Mouse (Mus musculus): ENCODE results near the gene Trp53tg5. TPM values are rescaled to one million over a fixed set of nuclear protein-coding genes. Genes with fewer than 3 reads are reported as not detected.

The Trp53tg5 gene
- polyA plus RNA-seq, 1 experiment: not detected

DNA sequence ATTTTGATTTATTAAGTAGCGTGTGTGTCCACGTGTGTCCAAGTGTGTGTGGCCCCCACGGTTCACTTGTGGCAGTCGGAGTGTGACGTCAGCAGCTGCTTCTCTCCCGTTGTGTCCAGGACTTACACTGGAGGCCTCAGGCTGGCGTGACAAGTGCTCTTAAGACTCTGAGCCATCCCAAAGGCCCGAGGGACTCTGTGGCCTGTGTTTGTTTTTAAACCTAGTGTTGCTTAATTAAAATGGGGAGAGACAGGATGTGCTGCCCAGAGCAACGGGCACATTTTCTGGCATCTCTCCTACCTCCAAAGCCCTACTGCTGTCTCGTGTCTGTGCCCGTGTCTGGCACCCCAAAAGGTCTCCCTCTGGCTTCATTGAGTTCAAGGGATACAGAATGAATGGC is 50.1 kb downstream of the Trp53tg5 start:
- Histone ChIP-seq H3K4me1 (ENCODE audit: control insufficient read depth, insufficient read depth, low read length) (0 out of 2 replicates have a peak, but pooled peaks cover 5% of the 10 kb centered on the region), H3K27ac (ENCODE audit: insufficient read depth, low read depth, low read length) (no peak overlapping the region), H3K4me3 (ENCODE audit: insufficient read depth, low read depth, low read length) (no peak overlapping the region)
- TF ChIP-seq POLR2A (IDR thresholded peaks at IDR 0.05; ENCODE audit: insufficient read depth, low read depth, low read length) (no peak), CTCF (IDR thresholded peaks at IDR 0.05; ENCODE audit: insufficient read depth, low read depth, low read length) (no peak)
- WGBS: 81% methylated on average over 11 of the region's 11 CpGs

DNA sequence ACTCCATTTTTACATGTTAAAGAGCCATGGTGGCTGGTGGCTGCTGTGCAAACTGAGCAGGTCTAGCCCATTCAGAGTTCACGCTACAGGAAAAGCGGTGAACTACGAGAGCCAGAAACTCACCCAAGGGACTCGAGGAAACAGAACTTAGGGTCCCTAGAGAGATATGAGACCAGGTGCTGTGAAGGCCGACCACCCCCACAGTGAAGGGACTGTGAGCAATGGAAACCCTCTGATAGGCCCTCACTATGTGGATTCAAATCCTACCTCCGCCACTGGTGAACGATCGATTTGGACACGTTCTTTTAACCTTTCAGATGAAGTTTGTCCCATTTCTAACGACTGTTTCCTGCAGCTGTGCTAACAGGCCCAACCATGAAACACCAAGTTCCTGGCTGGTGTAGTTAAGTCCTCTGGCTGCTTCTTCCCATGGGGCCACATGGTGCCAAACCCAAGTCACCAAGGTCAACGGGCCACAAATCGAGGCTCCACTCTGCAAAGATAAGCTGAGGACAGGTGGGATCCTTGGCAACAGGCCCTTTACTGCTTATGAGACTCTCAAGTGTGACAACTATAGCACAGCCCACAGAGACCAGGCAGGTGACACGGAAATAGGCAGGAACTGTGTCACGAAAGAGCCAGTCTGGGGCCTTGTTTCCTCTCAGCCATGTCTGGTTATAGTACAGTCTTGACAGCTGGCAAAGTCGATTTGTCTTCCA is 50.7 kb downstream of the Trp53tg5 start:
- no peak for TF ChIP-seq CTCF (IDR thresholded peaks at IDR 0.05; ENCODE audit: insufficient read depth, low read depth, low read length)
- no peak for TF ChIP-seq POLR2A (IDR thresholded peaks at IDR 0.05; ENCODE audit: insufficient read depth, low read depth, low read length)
- no peak overlapping the region for H3K27ac ChIP-seq (ENCODE audit: insufficient read depth, low read depth, low read length)
- 0 out of 2 replicates have a peak, but pooled peaks cover 5% of the 10 kb centered on the region for H3K4me1 ChIP-seq (ENCODE audit: control insufficient read depth, insufficient read depth, low read length)
- H3K4me3 ChIP-seq (ENCODE audit: insufficient read depth, low read depth, low read length): no peak overlapping the region
- 92% methylated on average over 15 of the region's 15 CpGs for WGBS

- 88% methylated on average over 8 of the region's 8 CpGs for WGBS
- Histone ChIP-seq H3K4me1 (ENCODE audit: control insufficient read depth, insufficient read depth, low read length) (0 out of 2 replicates have a peak, but pooled peaks cover 5% of the 10 kb centered on the region), H3K4me3 (ENCODE audit: insufficient read depth, low read depth, low read length) (no peak overlapping the region), H3K27ac (ENCODE audit: insufficient read depth, low read depth, low read length) (no peak overlapping the region)
- TF ChIP-seq POLR2A (IDR thresholded peaks at IDR 0.05; ENCODE audit: insufficient read depth, low read depth, low read length): no peak
- TF ChIP-seq CTCF (IDR thresholded peaks at IDR 0.05; ENCODE audit: insufficient read depth, low read depth, low read length): no peak
These were observed 51.5 kb downstream of the Trp53tg5 start for GRCm38 (mm10) chr2:164421979-164422378.

DNA sequence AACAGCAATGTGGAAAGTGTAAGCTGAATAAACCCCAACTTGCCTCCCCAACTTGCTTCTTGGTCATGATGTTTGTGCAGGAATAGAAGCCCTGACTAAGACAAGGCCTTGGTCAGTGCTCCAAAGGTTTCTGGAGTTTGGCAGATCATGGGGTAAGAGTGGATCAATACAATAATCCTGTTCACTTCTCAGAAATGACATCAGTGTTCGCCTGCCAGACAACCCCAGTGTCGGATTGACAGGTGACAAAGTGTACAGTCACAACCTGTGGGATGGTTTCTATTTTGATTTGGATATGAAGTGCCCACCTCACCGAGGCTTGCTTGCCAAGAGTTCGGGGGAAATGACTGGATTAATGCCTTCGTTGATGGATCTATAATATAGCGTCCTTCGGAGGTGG is 52.2 kb downstream of the Trp53tg5 start:
- Histone ChIP-seq H3K4me1 (ENCODE audit: control insufficient read depth, insufficient read depth, low read length) (0 out of 2 replicates have a peak, but pooled peaks cover 5% of the 10 kb centered on the region), H3K4me3 (ENCODE audit: insufficient read depth, low read depth, low read length) (no peak overlapping the region), H3K27ac (ENCODE audit: insufficient read depth, low read depth, low read length) (no peak overlapping the region)
- 92% methylated on average over 7 of the region's 7 CpGs for WGBS
- TF ChIP-seq POLR2A (IDR thresholded peaks at IDR 0.05; ENCODE audit: insufficient read depth, low read depth, low read length) (no peak), CTCF (IDR thresholded peaks at IDR 0.05; ENCODE audit: insufficient read depth, low read depth, low read length) (no peak)

Other genes starting within 250 kb of the Trp53tg5 start
- gene Svs2, start 235.3 kb downstream of the Trp53tg5 start, polyA plus RNA-seq (2012; ENCODE audit: insufficient read depth, insufficient read length, low replicate concordance, missing spikeins): not detected in 2 replicates
- not detected in 2 replicates for gene Svs3b, start 217.1 kb downstream of the Trp53tg5 start, polyA plus RNA-seq (2012; ENCODE audit: insufficient read depth, insufficient read length, low replicate concordance, missing spikeins)
- gene Svs4, start 195.3 kb downstream of the Trp53tg5 start, polyA plus RNA-seq (2012; ENCODE audit: insufficient read depth, insufficient read length, low replicate concordance, missing spikeins): not detected in 2 replicates
- not detected in 2 replicates for gene Svs3a, start 184.5 kb downstream of the Trp53tg5 start, polyA plus RNA-seq (2012; ENCODE audit: insufficient read depth, insufficient read length, low replicate concordance, missing spikeins)
- not detected in 2 replicates for gene Svs6, start 157.0 kb downstream of the Trp53tg5 start, polyA plus RNA-seq (2012; ENCODE audit: insufficient read depth, insufficient read length, low replicate concordance, missing spikeins)
- gene Svs5, start 141.0 kb downstream of the Trp53tg5 start, polyA plus RNA-seq (2012; ENCODE audit: insufficient read depth, insufficient read length, low replicate concordance, missing spikeins): not detected in 2 replicates
- gene Slpi, start 84.6 kb downstream of the Trp53tg5 start, polyA plus RNA-seq (2012; ENCODE audit: insufficient read depth, insufficient read length, low replicate concordance, missing spikeins): not detected in 2 replicates
- not detected in 2 replicates for gene Rbpjl, start 70.6 kb downstream of the Trp53tg5 start, polyA plus RNA-seq (2012; ENCODE audit: insufficient read depth, insufficient read length, low replicate concordance, missing spikeins)
- gene Matn4, start 68.6 kb downstream of the Trp53tg5 start, polyA plus RNA-seq (2012; ENCODE audit: insufficient read depth, insufficient read length, low replicate concordance, missing spikeins): not detected in 2 replicates
- gene Sdc4, start 29.8 kb downstream of the Trp53tg5 start, polyA plus RNA-seq (2012; ENCODE audit: insufficient read depth, insufficient read length, low replicate concordance, missing spikeins): 124 TPM in 1 of 2 replicates, not detected in the other
- not detected in 2 replicates for gene Sys1, start 16.8 kb downstream of the Trp53tg5 start, polyA plus RNA-seq (2012; ENCODE audit: insufficient read depth, insufficient read length, low replicate concordance, missing spikeins)
- gene Gm20458, start 12.8 kb downstream of the Trp53tg5 start, polyA plus RNA-seq (2012; ENCODE audit: insufficient read depth, insufficient read length, low replicate concordance, missing spikeins): not detected in 2 replicates
- gene Dbndd2, start 12.4 kb upstream of the Trp53tg5 start, polyA plus RNA-seq (2012; ENCODE audit: insufficient read depth, insufficient read length, low replicate concordance, missing spikeins): 84.6 TPM in 1 of 2 replicates, not detected in the other
- gene Pigt, start 23.8 kb upstream of the Trp53tg5 start, polyA plus RNA-seq (2012; ENCODE audit: insufficient read depth, insufficient read length, low replicate concordance, missing spikeins): not detected in 2 replicates
- gene Wfdc2, start 88.7 kb upstream of the Trp53tg5 start, polyA plus RNA-seq (2012; ENCODE audit: insufficient read depth, insufficient read length, low replicate concordance, missing spikeins): not detected in 2 replicates
- gene Spint3, start 99.7 kb upstream of the Trp53tg5 start, polyA plus RNA-seq (2012; ENCODE audit: insufficient read depth, insufficient read length, low replicate concordance, missing spikeins): not detected in 2 replicates
- not detected in 2 replicates for gene Wfdc6a, start 111.7 kb upstream of the Trp53tg5 start, polyA plus RNA-seq (2012; ENCODE audit: insufficient read depth, insufficient read length, low replicate concordance, missing spikeins)
- gene Eppin, start 119.9 kb upstream of the Trp53tg5 start, polyA plus RNA-seq (2012; ENCODE audit: insufficient read depth, insufficient read length, low replicate concordance, missing spikeins): not detected in 2 replicates
- gene Wfdc6b, start 139.8 kb upstream of the Trp53tg5 start, polyA plus RNA-seq (2012; ENCODE audit: insufficient read depth, insufficient read length, low replicate concordance, missing spikeins): not detected in 2 replicates
- not detected in 2 replicates for gene Wfdc8, start 139.9 kb upstream of the Trp53tg5 start, polyA plus RNA-seq (2012; ENCODE audit: insufficient read depth, insufficient read length, low replicate concordance, missing spikeins)
- not detected in 2 replicates for gene Wfdc16, start 165.1 kb upstream of the Trp53tg5 start, polyA plus RNA-seq (2012; ENCODE audit: insufficient read depth, insufficient read length, low replicate concordance, missing spikeins)
- not detected in 2 replicates for gene Wfdc10, start 182.3 kb upstream of the Trp53tg5 start, polyA plus RNA-seq (2012; ENCODE audit: insufficient read depth, insufficient read length, low replicate concordance, missing spikeins)
- not detected in 2 replicates for gene Wfdc9, start 182.9 kb upstream of the Trp53tg5 start, polyA plus RNA-seq (2012; ENCODE audit: insufficient read depth, insufficient read length, low replicate concordance, missing spikeins)
- gene Wfdc11, start 200.4 kb upstream of the Trp53tg5 start, polyA plus RNA-seq (2012; ENCODE audit: insufficient read depth, insufficient read length, low replicate concordance, missing spikeins): not detected in 2 replicates
- gene Wfdc13, start 211.4 kb upstream of the Trp53tg5 start, polyA plus RNA-seq (2012; ENCODE audit: insufficient read depth, insufficient read length, low replicate concordance, missing spikeins): not detected in 2 replicates
- not detected in 2 replicates for gene Spint4, start 224.8 kb upstream of the Trp53tg5 start, polyA plus RNA-seq (2012; ENCODE audit: insufficient read depth, insufficient read length, low replicate concordance, missing spikeins)
- not detected in 2 replicates for gene Spint5, start 241.6 kb upstream of the Trp53tg5 start, polyA plus RNA-seq (2012; ENCODE audit: insufficient read depth, insufficient read length, low replicate concordance, missing spikeins)